Mouse (Mus musculus) small intestine, adult 2 months (tissue): ENCODE measurements around the gene Ssb. TPM values are rescaled to one million over a fixed set of nuclear protein-coding genes. Genes with fewer than 3 reads are reported as not detected.

Experiments used
- H3K27ac ChIP-seq: fragments of 200-500 bp; 2 replicates; pipeline ENCODE4 v1.5.1; 2012; ENCODE audit warnings: low read depth, low read length, control low read depth, inconsistent platforms; ENCODE audit not compliant: insufficient read depth
- H3K27me3 ChIP-seq: fragments of 200-500 bp; 2 replicates; pipeline ENCODE4 v1.6.1; 2012; ENCODE audit warnings: mild to moderate bottlenecking, moderate library complexity, low read length, inconsistent platforms; ENCODE audit not compliant: control insufficient read depth, insufficient read depth
- H3K36me3 ChIP-seq: fragments of 200-500 bp; 2 replicates; pipeline ENCODE4 v1.6.1; 2012; ENCODE audit warnings: mild to moderate bottlenecking, low read length, control low read depth, inconsistent platforms; ENCODE audit not compliant: control insufficient read depth, insufficient read depth
- H3K4me1 ChIP-seq: fragments of 200-500 bp; 2 replicates; pipeline ENCODE4 v1.6.1; 2012; ENCODE audit warnings: low read length, inconsistent platforms, mixed read lengths; ENCODE audit not compliant: control insufficient read depth, insufficient read depth, insufficient read length
- H3K4me3 ChIP-seq: fragments of 200-500 bp; 2 replicates; pipeline ENCODE4 v1.5.1; 2012; ENCODE audit warnings: low read depth, mild to moderate bottlenecking, control low read depth, inconsistent platforms, low read length, moderate library complexity
- CTCF ChIP-seq: fragments of 200-500 bp; IDR thresholded peaks from 2 replicates; pipeline ENCODE4 v1.5.1; 2012; ENCODE audit warnings: low read depth, mild to moderate bottlenecking, control low read depth, inconsistent platforms, low read length, moderate library complexity, mixed read lengths; ENCODE audit not compliant: insufficient replicate concordance, insufficient read length; ENCODE audit errors: extremely low read depth
- POLR2A ChIP-seq: fragments of 200-500 bp; IDR thresholded peaks from 2 replicates; pipeline ENCODE4 v1.6.1; 2012; ENCODE audit warnings: low read depth, mild to moderate bottlenecking, control low read depth, inconsistent platforms, low read length, moderate library complexity
- WGBS: fragments of 180-500 bp; shearing (Covaris S2); methylation state at CpG from one replicate; pipeline ENCODE4 v1.1.7; 2018; 5-methylcytosine and 5-hydroxymethylcytosine counted together
- polyA plus RNA-seq: library from polyadenylated mRNA; depleted of rRNA; stranded (reverse); fragments of >200 nt; gene quantifications from 2 replicates; pipeline ENCODE4 v1.2.3, GENCODE M21; 2012

Gene Ssb
- polyA plus RNA-seq, 1 experiment, result 0.28 TPM

- H3K27ac ChIP-seq, result no peak overlapping the region
- no peaks in the 10 kb centered on the region; the same call in 1 of the 2 replicates for H3K4me1 ChIP-seq
- no peaks in the 10 kb centered on the region for H3K36me3 ChIP-seq
- H3K4me3 ChIP-seq, result peak overlapping the region; percentile 86
- no peaks in the 10 kb centered on the region; the same call in 1 of the 2 replicates for H3K27me3 ChIP-seq
- WGBS, result 3% methylated on average over 45 of the region's 45 CpGs
- TF ChIP-seq POLR2A, result no peak
- no peak for TF ChIP-seq CTCF
Measured at GRCm38 (mm10) chr2:69823129-69823677, 38.2 kb upstream of the Ssb start.

- 79% methylated on average over 10 of the region's 10 CpGs for whole genome bisulfite sequencing
- Histone ChIP-seq H3K36me3 (peaks cover 2% of the 10 kb centered on the region; the same call in 1 of the 2 replicates), H3K27me3 (no peaks in the 10 kb centered on the region; the same call in 1 of the 2 replicates), H3K4me1 (no peaks in the 10 kb centered on the region; the same call in 1 of the 2 replicates), H3K4me3 (no peak overlapping the region), H3K27ac (no peak overlapping the region)
- TF ChIP-seq POLR2A (no peak), CTCF (no peak)
Measured at GRCm38 (mm10) chr2:69825898-69826297, 35.5 kb upstream of the Ssb start.

GRCm38 (mm10) chr2:69826380-69826779, 35.0 kb upstream of the Ssb start:
- Histone ChIP-seq H3K4me3 (no peak overlapping the region), H3K27ac (no peak overlapping the region), H3K36me3 (peaks cover 2% of the 10 kb centered on the region; the same call in 1 of the 2 replicates), H3K4me1 (no peaks in the 10 kb centered on the region; the same call in 1 of the 2 replicates), H3K27me3 (no peaks in the 10 kb centered on the region; the same call in 1 of the 2 replicates)
- TF ChIP-seq POLR2A, result no peak
- TF ChIP-seq CTCF, result no peak
- 81% methylated on average over 2 of the region's 2 CpGs for WGBS

- peaks cover 2% of the 10 kb centered on the region; the same call in 1 of the 2 replicates for H3K36me3 ChIP-seq
- no peak overlapping the region for H3K4me3 ChIP-seq
- no peak overlapping the region for H3K27ac ChIP-seq
- no peaks in the 10 kb centered on the region for H3K27me3 ChIP-seq
- H3K4me1 ChIP-seq, result no peaks in the 10 kb centered on the region; the same call in 1 of the 2 replicates
- TF ChIP-seq CTCF (no peak), POLR2A (no peak)
- WGBS, result 35% methylated on average over 7 of the region's 7 CpGs
Measured at GRCm38 (mm10) chr2:69828031-69828430, 33.3 kb upstream of the Ssb start.

- H3K36me3 ChIP-seq, result peaks cover 3% of the 10 kb centered on the region; the same call in 1 of the 2 replicates
- no peak for TF ChIP-seq CTCF
- TF ChIP-seq POLR2A, result no peak
- H3K4me1 ChIP-seq, result no peaks in the 10 kb centered on the region
- H3K27ac ChIP-seq, result no peak overlapping the region
- H3K27me3 ChIP-seq, result no peaks in the 10 kb centered on the region
- WGBS, result 69% methylated on average over 2 of the region's 2 CpGs
- no peak overlapping the region for H3K4me3 ChIP-seq
Measured at GRCm38 (mm10) chr2:69829680-69830079, 31.7 kb upstream of the Ssb start.

GRCm38 (mm10) chr2:69830116-69830515, 31.2 kb upstream of the Ssb start:
- TF ChIP-seq POLR2A, result no peak
- TF ChIP-seq CTCF, result no peak
- Histone ChIP-seq H3K4me3 (no peak overlapping the region), H3K27me3 (no peaks in the 10 kb centered on the region), H3K4me1 (no peaks in the 10 kb centered on the region), H3K36me3 (peaks cover 3% of the 10 kb centered on the region; the same call in 1 of the 2 replicates), H3K27ac (no peak overlapping the region)
- 88% methylated on average over 8 of the region's 8 CpGs for WGBS

- 0 out of 2 replicates have a peak, but pooled peaks cover 1% of the 10 kb centered on the region for H3K4me1 ChIP-seq
- 0 out of 2 replicates have a peak, but pooled peaks cover 1% of the 10 kb centered on the region for H3K36me3 ChIP-seq
- TF ChIP-seq POLR2A (no peak), CTCF (no peak)
- no peaks in the 10 kb centered on the region for H3K27me3 ChIP-seq
- 73% methylated on average over 7 of the region's 7 CpGs for WGBS
- no peak overlapping the region for H3K27ac ChIP-seq
- H3K4me3 ChIP-seq, result no peak overlapping the region
Measured at GRCm38 (mm10) chr2:69837244-69837967, 24.0 kb upstream of the Ssb start.
